8 mouse cellular contexts compared by ENCODE assay signal in the genomic region with DNA sequence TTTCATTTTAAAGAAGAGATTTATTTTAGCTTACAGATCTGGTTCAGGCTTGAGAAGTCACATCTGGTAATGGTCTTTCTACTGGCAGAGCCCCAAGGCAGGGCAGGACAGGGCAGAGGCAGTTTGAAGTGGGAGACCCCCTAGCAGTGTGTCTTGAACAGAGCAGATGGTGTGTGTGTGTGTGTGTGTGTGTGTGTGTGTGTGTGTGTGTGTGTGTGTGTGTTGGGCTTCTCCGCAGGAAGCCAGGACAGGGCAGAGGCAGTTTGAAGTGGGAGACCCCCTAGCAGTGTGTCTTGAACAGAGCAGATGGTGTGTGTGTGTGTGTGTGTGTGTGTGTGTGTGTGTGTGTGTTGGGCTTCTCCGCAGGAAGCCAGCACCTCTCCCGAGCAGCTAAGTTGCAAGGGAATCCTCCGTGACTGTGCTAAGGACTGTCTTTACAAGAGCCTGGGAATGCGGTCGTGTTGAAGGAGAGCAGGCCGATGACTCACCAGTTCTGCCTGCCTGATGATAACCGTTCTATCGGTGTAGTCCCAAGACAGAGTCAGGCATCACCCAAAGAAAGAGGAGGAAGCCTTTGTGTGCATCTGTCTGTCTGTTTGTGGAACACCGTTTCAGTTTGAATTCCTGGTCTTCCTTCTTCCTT. TPM values are rescaled to one million over a fixed set of nuclear protein-coding genes. Genes with fewer than 3 reads are reported as not detected.
DNase-seq lines count a peak whose midpoint lies in the region; ATAC-seq and TF ChIP-seq lines count a peak whose summit lies in the region.
"Not testable (repeated sequence)": the region's sequence is repeated elsewhere in the genome, so short reads cannot be mapped to it uniquely, and the experiment has no call there.

No protein-coding gene starts in this region.

- peak overlapping the region; percentile 54; the same call in 1 of the 2 replicates for H3K9ac ChIP-seq in ES-E14 (ENCODE audit: insufficient read depth, low read depth, low read length, poor library complexity, severe bottlenecking)
- H3K9ac ChIP-seq in embryonic facial prominence, embryonic 13.5 days; hindbrain, embryonic 16.5 days (ENCODE audit: low read depth, low read length): not testable (repeated sequence)

- intact Hi-C loops in left cerebral cortex, postnatal 25 days (cut with DNase I), result not testable (repeated sequence)

- not testable (repeated sequence) for H3K27me3 ChIP-seq in embryonic facial prominence, embryonic 13.5 days; hindbrain, embryonic 16.5 days (replicated peaks; ENCODE audit: control insufficient read depth, insufficient read depth, low read length)

- H3K4me2 ChIP-seq in embryonic facial prominence, embryonic 13.5 days; hindbrain, embryonic 16.5 days (ENCODE audit: low read length): not testable (repeated sequence)

- H3K4me3 ChIP-seq in ES-E14 (ENCODE audit: insufficient read depth in 1 of 2, low read depth in 1 of 2, low read length in 2 of 2, poor library complexity in 1 of 2, severe bottlenecking in 1 of 2), result 0 out of 4 replicates have a peak overlapping the region, but pooled peaks of 1 of the 2 experiments have one; percentile 0
- not testable (repeated sequence) for H3K4me3 ChIP-seq in embryonic facial prominence, embryonic 13.5 days; hindbrain, embryonic 16.5 days (ENCODE audit: low read length)

- not testable (repeated sequence) for H3K36me3 ChIP-seq in ES-E14 (ENCODE audit: control insufficient read depth, insufficient read depth, low read length, poor library complexity, severe bottlenecking); embryonic facial prominence, embryonic 13.5 days; hindbrain, embryonic 16.5 days (ENCODE audit: control insufficient read depth, insufficient read depth, low read length)

- not testable (repeated sequence) for H3K9me3 ChIP-seq in ES-E14 (ENCODE audit: control insufficient read depth, insufficient read depth, low read depth, low read length); embryonic facial prominence, embryonic 13.5 days; hindbrain, embryonic 16.5 days (ENCODE audit: control insufficient read depth, low read length)

- peak; percentile 67; the same call in 1 of the 2 replicates for ATAC-seq in embryonic facial prominence, embryonic 13.5 days (ENCODE audit: insufficient number of reproducible peaks, insufficient read depth, low FRiP score, low TSS enrichment, low read depth)
- ATAC-seq in hindbrain, embryonic 16.5 days, result peak; percentile 73

- peaks cover 9 to 11% of the 10 kb centered on the region in 2 experiments for H3K4me1 ChIP-seq in ES-E14 (ENCODE audit: control insufficient read depth in 2 of 2, insufficient read depth in 2 of 2, low read length in 2 of 2, poor library complexity in 1 of 2)
- peaks cover 12% of the 10 kb centered on the region; the same call in 1 of the 2 replicates for H3K4me1 ChIP-seq in embryonic facial prominence, embryonic 13.5 days
- not testable (repeated sequence) for H3K4me1 ChIP-seq in hindbrain, embryonic 16.5 days (ENCODE audit: control insufficient read depth, insufficient read depth, low read depth, low read length)

- WGBS in embryonic facial prominence, embryonic 13.5 days, result 40% methylated on average over 9 of the region's 10 CpGs
- WGBS in hindbrain, embryonic 16.5 days, result 42% methylated on average over 10 of the region's 10 CpGs

- in situ Hi-C loops in ES-E14 (cut with MboI; ENCODE audit: low sequenced_read_pairs in 2 of 2, unreplicated experiment in 2 of 2), result not testable (repeated sequence)

- H3K27ac ChIP-seq in ES-E14 (ENCODE audit: insufficient read depth, low read depth, low read length, poor library complexity, severe bottlenecking), result peak overlapping the region; percentile 62; the same call in 1 of the 2 replicates
- peak overlapping the region; percentile 67 for H3K27ac ChIP-seq in embryonic facial prominence, embryonic 13.5 days
- peak overlapping the region; percentile 54 for H3K27ac ChIP-seq in hindbrain, embryonic 16.5 days (ENCODE audit: low read depth, low read length)

- DNase-seq in ES-E14 (ENCODE audit: low read depth, low spot score), result not testable (repeated sequence)
- DNase-seq in c-Kit-positive CD71-positive TER-119-negative erythroid progenitor cells, embryonic 14.5 days (ENCODE audit: low read depth), result peak; percentile 76
- DNase-seq in heart, adult 11 months, result peak; percentile 92
- DNase-seq in left cerebral cortex, postnatal 25 days (ENCODE audit: low spot score in 2 of 2), result peak; percentile 68 to 88
- peak; percentile 27 for DNase-seq in lung, postnatal 36 days
- DNase-seq in right cerebral cortex, postnatal 14 days, result peak; percentile 42

TF ChIP-seq in ES-E14, 5 proteins besides CTCF, POLR2A, EP300 and RAD21:
- TF ChIP-seq MAFK (IDR thresholded peaks at IDR 0.05; ENCODE audit: insufficient read depth, low read depth, low read length), result peak; percentile 48

RNA-seq across cellular contexts. Expression of a gene that starts 8.3 kb away (rescaled TPM):
- 57.5 and 78.4 TPM in 2 replicates for total RNA-seq in ES-E14 (2012; rRNA removed)
- 196 and 208 TPM in 2 replicates for polyA plus RNA-seq in embryonic facial prominence, embryonic 13.5 days (2015; fragmentation: Nextera tagmentation; extraction: Ambion mirVana)
- 224 and 241 TPM in 2 replicates for polyA plus RNA-seq in hindbrain, embryonic 16.5 days (2015; fragmentation: Nextera tagmentation; extraction: Ambion mirVana)
- 100 to 1,000 TPM; 415 to 423 TPM for total RNA-seq in left cerebral cortex, postnatal 25 days (2021)

RNA-seq across cellular contexts. Expression of a gene that starts 55.2 kb away (rescaled TPM):
- total RNA-seq in ES-E14 (2012; rRNA removed), result 192 and 348 TPM in 2 replicates
- 129 and 146 TPM in 2 replicates for polyA plus RNA-seq in embryonic facial prominence, embryonic 13.5 days (2015; fragmentation: Nextera tagmentation; extraction: Ambion mirVana)
- 106 and 109 TPM in 2 replicates for polyA plus RNA-seq in hindbrain, embryonic 16.5 days (2015; fragmentation: Nextera tagmentation; extraction: Ambion mirVana)
- total RNA-seq in left cerebral cortex, postnatal 25 days (2021), result 10 to 100 TPM; 39.7 to 41.6 TPM

RNA-seq across cellular contexts. Expression of a gene that starts 56.2 kb away (rescaled TPM):
- 2.4 and 3.4 TPM in 2 replicates for total RNA-seq in ES-E14 (2012; rRNA removed)
- 8.3 and 13.9 TPM in 2 replicates for polyA plus RNA-seq in embryonic facial prominence, embryonic 13.5 days (2015; fragmentation: Nextera tagmentation; extraction: Ambion mirVana)
- polyA plus RNA-seq in hindbrain, embryonic 16.5 days (2015; fragmentation: Nextera tagmentation; extraction: Ambion mirVana), result 17.1 and 25.5 TPM in 2 replicates
- 1 to 10 TPM; 2.1 to 4.9 TPM for total RNA-seq in left cerebral cortex, postnatal 25 days (2021)
